Mouse (Mus musculus) forebrain, embryonic 11.5 days (tissue): ENCODE measurements around the gene Olfr520. TPM values are rescaled to one million over a fixed set of nuclear protein-coding genes. Genes with fewer than 3 reads are reported as not detected.
"Not testable (repeated sequence)": the region's sequence is repeated elsewhere in the genome, so short reads cannot be mapped to it uniquely, and the experiment has no call there.

Experiments
- ATAC-seq: fragments of 200-750 bp; cut with Nextera tagmentation; replicated peaks from 2 replicates; pipeline ENCODE4 v1.8.0; 2017; ENCODE audit warnings: moderate TSS enrichment; ENCODE audit not compliant: low FRiP score
- DNase-seq: peaks from one replicate; pipeline ENCODE4 v3.0.0-alpha.2; 2017; ENCODE audit warnings: low spot score
- H3K27ac ChIP-seq: fragments of 300-500 bp; sonication (generic); 2 replicates; pipeline ENCODE4 v1.5.1; 2014; ENCODE audit warnings: low read depth, low read length
- H3K27me3 ChIP-seq: fragments of 300-500 bp; sonication (generic); 2 replicates; pipeline ENCODE4 v1.6.1; 2014; ENCODE audit warnings: mild to moderate bottlenecking, low read length, mixed read lengths; ENCODE audit not compliant: control insufficient read depth, insufficient read depth
- H3K36me3 ChIP-seq: fragments of 300-500 bp; sonication (generic); 2 replicates; pipeline ENCODE4 v1.6.1; 2014; ENCODE audit warnings: mild to moderate bottlenecking, low read length, moderate library complexity, mixed read lengths; ENCODE audit not compliant: control insufficient read depth, insufficient read depth
- H3K4me1 ChIP-seq: fragments of 300-500 bp; sonication (generic); replicated peaks from 2 replicates; pipeline ENCODE4 v1.6.1; 2014; ENCODE audit warnings: low read length, mixed read lengths; ENCODE audit not compliant: control insufficient read depth, insufficient read depth
- H3K4me2 ChIP-seq: fragments of 300-500 bp; sonication (generic); 2 replicates; pipeline ENCODE4 v1.6.1; 2014; ENCODE audit warnings: low read depth, mild to moderate bottlenecking, low read length, moderate library complexity, mixed read lengths; ENCODE audit not compliant: severe bottlenecking
- H3K4me3 ChIP-seq: fragments of 300-500 bp; sonication (generic); 2 replicates; pipeline ENCODE4 v1.5.1; 2014; ENCODE audit warnings: low read depth, low read length
- H3K9ac ChIP-seq: fragments of 300-500 bp; sonication (generic); 2 replicates; pipeline ENCODE4 v1.6.1; 2014; ENCODE audit warnings: low read length
- H3K9me3 ChIP-seq: fragments of 300-500 bp; sonication (generic); 2 replicates; pipeline ENCODE4 v1.6.1; 2016; ENCODE audit warnings: low read length, mixed read lengths; ENCODE audit not compliant: control insufficient read depth
- WGBS: fragments of 180-500 bp; shearing (Covaris S2); extraction: QIAGEN DNeasy Blood & Tissue Kit; methylation state at CpG from one replicate; pipeline ENCODE4 v1.1.7; 2014; 5-methylcytosine and 5-hydroxymethylcytosine counted together
- polyA plus RNA-seq: library from polyadenylated mRNA; unstranded; fragments of >200 nt; fragmentation: Nextera tagmentation; extraction: Ambion mirVana; gene quantifications from 2 replicates; pipeline ENCODE4 v1.2.1, GENCODE M21; 2014

Gene Olfr520
- not detected in 2 replicates for polyA plus RNA-seq

- DNase-seq = no peak
- H3K27me3 ChIP-seq = no peaks in the 10 kb centered on the region
- H3K9ac ChIP-seq = no peak within 1 kb of the TSS
- H3K4me2 ChIP-seq = no peak within 1 kb of the TSS
- no peak within 1 kb of the TSS for H3K27ac ChIP-seq
- no peaks in the 10 kb centered on the region for H3K36me3 ChIP-seq
- 95% methylated on average over 2 of the region's 2 CpGs for WGBS
- H3K9me3 ChIP-seq = no peaks in the 10 kb centered on the region
- no peak within 1 kb of the TSS for H3K4me3 ChIP-seq
- H3K4me1 ChIP-seq = no peaks in the 10 kb centered on the region
- ATAC-seq = no peak
These were observed at the start of gene Olfr520 for GRCm38 (mm10) chr7:99729973-99730372. Olfr520 (plus strand) TSS chr7:99730273.

DNA sequence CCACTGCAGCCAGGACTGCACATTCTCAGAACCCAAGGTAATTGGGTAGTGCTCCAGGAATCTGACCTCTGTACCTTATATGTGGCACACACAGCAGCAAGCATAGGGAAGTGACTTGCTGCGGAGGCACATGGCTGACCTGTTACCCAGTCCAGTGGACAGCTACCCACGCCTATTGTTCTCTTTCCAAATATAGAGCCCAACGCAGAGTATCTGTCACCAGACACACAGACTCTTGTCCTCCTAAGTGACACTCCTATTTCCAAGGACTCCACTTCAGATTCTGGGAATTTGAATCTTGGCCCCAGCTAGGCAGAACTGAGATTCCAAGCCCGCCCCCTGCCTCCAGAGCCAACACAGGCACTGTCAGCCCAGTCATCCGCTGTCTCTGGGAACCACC, 49.3 kb upstream of the Olfr520 start:
- DNase-seq (no peak), ATAC-seq (no peak)
- H3K27me3 ChIP-seq = no peaks in the 10 kb centered on the region
- no peak overlapping the region for H3K4me3 ChIP-seq
- no peaks in the 10 kb centered on the region for H3K9me3 ChIP-seq
- no peaks in the 10 kb centered on the region for H3K36me3 ChIP-seq
- H3K4me2 ChIP-seq = no peak overlapping the region
- no peak overlapping the region for H3K9ac ChIP-seq
- H3K4me1 ChIP-seq = no peaks in the 10 kb centered on the region
- no peak overlapping the region for H3K27ac ChIP-seq
- WGBS = 79% methylated on average over 5 of the region's 5 CpGs

DNA sequence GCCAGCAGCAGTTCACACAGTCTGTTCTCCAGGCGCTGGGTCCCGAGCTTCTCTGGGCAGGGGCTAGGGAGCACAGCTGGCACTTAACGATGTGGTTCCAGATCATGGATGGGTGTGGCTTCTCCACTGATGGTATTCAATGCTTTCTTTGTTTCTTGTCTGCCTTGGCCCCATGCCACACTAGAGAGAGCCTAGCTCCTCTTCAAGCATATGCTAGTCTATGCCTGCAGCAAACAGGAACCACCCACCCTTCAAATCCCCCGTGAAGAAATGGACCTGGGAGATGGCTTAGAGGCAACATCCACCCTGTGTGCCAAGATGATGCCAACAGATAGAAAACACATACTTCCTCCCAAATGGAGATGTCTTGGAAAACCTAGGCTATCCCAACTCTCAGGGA, 46.0 kb upstream of the Olfr520 start:
- DNase-seq = no peak
- Histone ChIP-seq H3K27me3 (no peaks in the 10 kb centered on the region), H3K4me3 (no peak overlapping the region), H3K4me2 (no peak overlapping the region), H3K4me1 (no peaks in the 10 kb centered on the region), H3K9ac (no peak overlapping the region), H3K36me3 (no peaks in the 10 kb centered on the region), H3K9me3 (no peaks in the 10 kb centered on the region), H3K27ac (no peak overlapping the region)
- ATAC-seq = no peak
- 69% methylated on average over 4 of the region's 4 CpGs for WGBS

DNA sequence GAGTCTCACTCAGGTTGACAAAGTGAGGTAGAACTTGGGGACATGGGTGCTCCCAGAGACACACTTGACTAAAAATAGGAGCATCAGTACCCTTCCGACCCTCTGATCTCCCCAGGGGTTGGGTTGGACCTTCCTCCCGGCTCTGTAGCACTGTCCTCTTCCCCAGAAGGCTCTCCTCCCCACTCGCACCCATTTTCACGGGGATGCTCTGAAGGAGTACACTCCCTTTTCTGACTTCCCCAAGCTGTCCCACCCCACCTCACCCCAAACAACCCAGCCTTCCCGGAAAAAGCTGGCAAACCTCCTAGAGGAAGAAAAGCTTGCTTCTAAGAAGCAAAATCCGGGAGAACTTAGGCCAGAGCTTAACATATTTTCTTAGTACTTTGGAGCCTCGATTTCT, 39.3 kb upstream of the Olfr520 start:
- Histone ChIP-seq H3K9me3 (no peaks in the 10 kb centered on the region), H3K9ac (no peak overlapping the region), H3K27ac (no peak overlapping the region), H3K4me1 (no peaks in the 10 kb centered on the region), H3K4me3 (no peak overlapping the region), H3K4me2 (no peak overlapping the region), H3K27me3 (no peaks in the 10 kb centered on the region), H3K36me3 (no peaks in the 10 kb centered on the region)
- DNase-seq (no peak), ATAC-seq (no peak)
- WGBS = 83% methylated on average over 7 of the region's 7 CpGs

DNA sequence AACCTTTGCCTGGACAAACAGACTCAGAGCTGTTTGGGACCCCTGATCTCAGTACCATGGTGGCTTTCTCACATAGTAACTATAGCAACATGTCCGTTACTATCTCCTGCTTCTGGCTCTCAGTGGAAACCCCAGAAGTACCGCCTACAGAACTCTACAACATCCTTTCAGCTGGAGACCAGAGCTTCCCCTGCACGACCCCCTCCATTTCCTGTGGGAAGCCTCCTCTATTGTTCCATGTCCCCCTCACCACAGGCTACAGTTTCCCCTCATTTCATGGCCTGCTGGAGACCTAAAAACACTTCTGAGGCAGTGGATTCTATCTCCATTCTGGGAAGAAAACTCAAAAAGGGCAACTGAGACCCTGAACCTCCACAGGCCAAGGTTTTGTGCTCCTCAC, 37.7 kb upstream of the Olfr520 start:
- Histone ChIP-seq H3K36me3 (no peaks in the 10 kb centered on the region), H3K9ac (no peak overlapping the region), H3K27me3 (no peaks in the 10 kb centered on the region), H3K27ac (no peak overlapping the region), H3K4me3 (no peak overlapping the region), H3K4me2 (no peak overlapping the region), H3K4me1 (no peaks in the 10 kb centered on the region), H3K9me3 (no peaks in the 10 kb centered on the region)
- DNase-seq (no peak), ATAC-seq (no peak)
- 57% methylated on average over 3 of the region's 3 CpGs for WGBS

GRCm38 (mm10) chr7:99693387-99693786, 36.7 kb upstream of the Olfr520 start:
- Histone ChIP-seq H3K4me1 (no peaks in the 10 kb centered on the region), H3K36me3 (no peaks in the 10 kb centered on the region), H3K4me3 (no peak overlapping the region), H3K27me3 (no peaks in the 10 kb centered on the region), H3K9ac (no peak overlapping the region), H3K4me2 (no peak overlapping the region), H3K9me3 (no peaks in the 10 kb centered on the region), H3K27ac (no peak overlapping the region)
- ATAC-seq = no peak
- 89% methylated on average over 3 of the region's 3 CpGs for WGBS
- DNase-seq = no peak

GRCm38 (mm10) chr7:99693976-99694375, 36.1 kb upstream of the Olfr520 start:
- H3K9me3 ChIP-seq = no peaks in the 10 kb centered on the region
- no peak overlapping the region for H3K4me3 ChIP-seq
- WGBS = 96% methylated on average over 3 of the region's 3 CpGs
- DNase-seq (no peak), ATAC-seq (no peak)
- no peak overlapping the region for H3K9ac ChIP-seq
- no peaks in the 10 kb centered on the region for H3K27me3 ChIP-seq
- no peak overlapping the region for H3K27ac ChIP-seq
- no peak overlapping the region for H3K4me2 ChIP-seq
- no peaks in the 10 kb centered on the region for H3K4me1 ChIP-seq
- H3K36me3 ChIP-seq = no peaks in the 10 kb centered on the region

GRCm38 (mm10) chr7:99694424-99694823, 35.6 kb upstream of the Olfr520 start:
- not testable (repeated sequence) for H3K4me1 ChIP-seq, DNase-seq, H3K4me3 ChIP-seq, H3K27me3 ChIP-seq, ATAC-seq, H3K36me3 ChIP-seq, H3K9ac ChIP-seq, H3K4me2 ChIP-seq, H3K9me3 ChIP-seq, H3K27ac ChIP-seq
- WGBS = 85% methylated on average over 5 of the region's 5 CpGs

DNA sequence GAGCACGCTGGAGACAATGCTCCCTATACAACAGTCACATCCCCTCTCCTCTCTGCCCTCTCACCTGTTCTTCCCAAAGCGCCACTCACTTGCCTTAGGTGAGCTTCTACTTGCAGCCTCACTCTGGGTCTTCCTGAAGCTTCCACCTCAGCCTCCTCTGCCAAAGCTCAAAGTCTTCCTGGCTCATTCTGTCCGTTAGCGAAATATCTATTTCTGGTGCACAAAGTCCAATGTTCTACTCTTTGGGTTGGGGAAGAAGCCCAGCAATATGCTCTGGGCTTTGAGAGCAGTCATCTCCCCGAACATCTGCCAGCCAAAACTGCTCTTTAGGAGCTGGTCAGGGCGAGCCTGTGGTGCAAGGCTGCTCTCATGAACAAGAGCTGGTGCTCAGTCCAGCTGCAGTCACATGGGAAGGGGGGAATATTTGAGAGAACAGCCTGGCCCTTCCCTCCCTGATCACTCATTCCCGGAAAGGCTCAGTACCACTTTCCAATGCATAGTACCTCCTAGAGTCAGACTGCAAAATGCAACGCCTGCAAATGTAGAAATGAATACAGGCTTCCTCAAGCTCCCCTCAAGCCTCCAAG, 34.5 kb upstream of the Olfr520 start:
- ATAC-seq = no peak

More for the DNA sequence above, 34.5 kb upstream of the Olfr520 start:
- H3K27me3 ChIP-seq = no peaks in the 10 kb centered on the region
- no peak overlapping the region for H3K27ac ChIP-seq
- H3K4me1 ChIP-seq = no peaks in the 10 kb centered on the region
- H3K4me2 ChIP-seq = no peak overlapping the region
- no peaks in the 10 kb centered on the region for H3K9me3 ChIP-seq
- H3K36me3 ChIP-seq = no peaks in the 10 kb centered on the region
- H3K4me3 ChIP-seq = no peak overlapping the region
- whole genome bisulfite sequencing = 86% methylated on average over 8 of the region's 8 CpGs
- no peak for DNase-seq
- H3K9ac ChIP-seq = no peak overlapping the region
